ENCODE assay signal across 27 mouse cellular contexts in genomic region chr13:75853118-75853517, GRCm38 (mm10). TPM values are rescaled to one million over a fixed set of nuclear protein-coding genes. Genes with fewer than 3 reads are reported as not detected.
DNase-seq lines count a peak whose midpoint lies in the region; ATAC-seq and TF ChIP-seq lines count a peak whose summit lies in the region.
"Had no signal": no experiment of that assay in that cellular context is flagged by ENCODE, and none has a peak within 500 bp of the region (broad histone marks: within the 10 kb centered on the region; RNA-seq: fewer than 3 reads in every experiment).

No protein-coding gene starts in this region.

- H3K27ac ChIP-seq in heart, embryonic 11.5 days (ENCODE audit: low read depth, low read length): no peak overlapping the region
- H3K27ac ChIP-seq in lung, postnatal 0 days (ENCODE audit: low read length): no peak overlapping the region
- H3K27ac ChIP-seq in MEL (ENCODE audit: control insufficient read depth, low read depth, low read length): no peak overlapping the region
- H3K27ac ChIP-seq: embryonic facial prominence, embryonic 13.5 days; embryonic facial prominence, embryonic 15.5 days; forebrain, embryonic 10.5 days; forebrain, embryonic 12.5 days had no signal

- no peaks in the 10 kb centered on the region for H3K79me2 ChIP-seq in MEL (ENCODE audit: control insufficient read depth, insufficient read depth, low read length, poor library complexity)

- no peaks in the 10 kb centered on the region for H3K36me3 ChIP-seq in heart, embryonic 11.5 days (ENCODE audit: control insufficient read depth, insufficient read depth, low read length)
- H3K36me3 ChIP-seq in lung, postnatal 0 days (ENCODE audit: insufficient read depth, low read length): no peaks in the 10 kb centered on the region
- peaks cover 0 to 3% of the 10 kb centered on the region in 2 experiments; a peak in 2 of 4 replicates for H3K36me3 ChIP-seq in MEL (ENCODE audit: control insufficient read depth in 1 of 2, insufficient read depth in 2 of 2, low read length in 2 of 2)
- H3K36me3 ChIP-seq: forebrain, embryonic 10.5 days; forebrain, embryonic 12.5 days had no signal

- no peak for ATAC-seq in heart, embryonic 11.5 days (replicated peaks; ENCODE audit: insufficient number of reproducible peaks, low FRiP score, low TSS enrichment)
- ATAC-seq in lung, postnatal 0 days: no peak
- ATAC-seq: CD4-positive, CD25-positive, alpha-beta regulatory T cell, adult 4 months; forebrain, embryonic 14.5 days; forebrain, embryonic 16.5 days had no signal

- TF ChIP-seq CTCF in lung, postnatal 0 days (IDR thresholded peaks at IDR 0.05): no peak
- no peak for TF ChIP-seq CTCF in MEL (IDR thresholded peaks at IDR 0.05 in 2 of 3, conservative IDR thresholded peaks at IDR 0.05 in 1 of 3; ENCODE audit: control insufficient read depth in 1 of 3, insufficient read depth in 1 of 3, low read depth in 2 of 3, low read length in 3 of 3, poor library complexity in 1 of 3, severe bottlenecking in 1 of 3)

- no peaks in the 10 kb centered on the region for H3K4me1 ChIP-seq in heart, embryonic 11.5 days (ENCODE audit: control insufficient read depth, insufficient read depth, low read length)
- H3K4me1 ChIP-seq in lung, postnatal 0 days (ENCODE audit: insufficient read depth, low read depth, low read length): no peaks in the 10 kb centered on the region
- H3K4me1 ChIP-seq in MEL (ENCODE audit: control insufficient read depth in 1 of 2, insufficient read depth in 2 of 2, low read length in 2 of 2): peaks cover 3 to 4% of the 10 kb centered on the region in 2 experiments; a peak in 2 of 4 replicates
- H3K4me1 ChIP-seq: embryonic facial prominence, embryonic 13.5 days; embryonic facial prominence, embryonic 15.5 days; forebrain, embryonic 10.5 days; forebrain, embryonic 12.5 days had no signal

- no peak overlapping the region for H3K4me3 ChIP-seq in heart, embryonic 11.5 days (ENCODE audit: low read depth, low read length)
- no peak overlapping the region for H3K4me3 ChIP-seq in lung, postnatal 0 days (ENCODE audit: low read depth, low read length)
- no peak overlapping the region for H3K4me3 ChIP-seq in MEL (ENCODE audit: control insufficient read depth in 1 of 2, insufficient read depth in 1 of 2, low read depth in 2 of 2, low read length in 2 of 2)
- H3K4me3 ChIP-seq: embryonic facial prominence, embryonic 13.5 days; embryonic facial prominence, embryonic 15.5 days; erythroblast, embryonic 14.5 days; forebrain, embryonic 10.5 days; forebrain, embryonic 12.5 days had no signal

- H3K27me3 ChIP-seq in heart, embryonic 11.5 days (ENCODE audit: control insufficient read depth, insufficient read depth, low read length): no peaks in the 10 kb centered on the region
- H3K27me3 ChIP-seq in lung, postnatal 0 days (replicated peaks; ENCODE audit: insufficient read depth, low read length): no peaks in the 10 kb centered on the region
- no peaks in the 10 kb centered on the region for H3K27me3 ChIP-seq in MEL (ENCODE audit: control insufficient read depth in 1 of 2, insufficient read depth in 2 of 2, low read length in 2 of 2)
- H3K27me3 ChIP-seq: CH12.LX; embryonic facial prominence, embryonic 13.5 days; embryonic facial prominence, embryonic 15.5 days; forebrain, embryonic 12.5 days had no signal

- no peak overlapping the region for H3K9ac ChIP-seq in heart, embryonic 11.5 days (ENCODE audit: low read depth, low read length)
- no peak overlapping the region for H3K9ac ChIP-seq in lung, postnatal 0 days (replicated peaks; ENCODE audit: low read depth)
- no peak overlapping the region for H3K9ac ChIP-seq in MEL (ENCODE audit: control insufficient read depth, low read depth, low read length, poor library complexity, severe bottlenecking)
- H3K9ac ChIP-seq: embryonic facial prominence, embryonic 13.5 days; embryonic facial prominence, embryonic 15.5 days; forebrain, embryonic 12.5 days had no signal

- TF ChIP-seq RAD21 in MEL (IDR thresholded peaks at IDR 0.05; ENCODE audit: low read depth, low read length): no peak

- DNase-seq in heart, adult 11 months: peak; percentile 89
- DNase-seq in lung, postnatal 0 days (ENCODE audit: low spot score): peak; percentile 3
- no peak for DNase-seq in lung, postnatal 10 days
- DNase-seq in MEL (ENCODE audit: low read depth, low spot score): peak; percentile 60
- no peak for DNase-seq in layer of hippocampus, adult 9-10 months (ENCODE audit: low spot score)
- DNase-seq: adrenal gland, adult 2 months; adrenal gland, postnatal 10 days; adrenal gland, postnatal 25 days; B cell, adult 2 months; cerebellum, adult 11 months; cerebellum, adult 18-20 months; cerebellum, adult 8-10 months; cerebellum, adult 9-11 months; cerebellum, postnatal 14 days; cerebellum, postnatal 36 days; embryo, embryonic 11 days had no signal

- H3K9me3 ChIP-seq in heart, embryonic 11.5 days (replicated peaks; ENCODE audit: control insufficient read depth, low read length): no peaks in the 10 kb centered on the region
- H3K9me3 ChIP-seq in lung, postnatal 0 days (ENCODE audit: low read length): no peaks in the 10 kb centered on the region
- H3K9me3 ChIP-seq in MEL (replicated peaks; ENCODE audit: insufficient read depth, low read length): no peaks in the 10 kb centered on the region
- H3K9me3 ChIP-seq: embryonic facial prominence, embryonic 15.5 days; forebrain, embryonic 12.5 days; G1E had no signal

- 89% methylated on average over 3 of the region's 3 CpGs for WGBS in heart, embryonic 11.5 days (ENCODE audit: insufficient replicate concordance)
- 91% methylated on average over 3 of the region's 3 CpGs for WGBS in lung, postnatal 0 days

- TF ChIP-seq POLR2A in MEL (IDR thresholded peaks at IDR 0.05; ENCODE audit: control insufficient read depth in 1 of 2, insufficient read depth in 1 of 2, low read depth in 1 of 2, low read length in 2 of 2, poor library complexity in 1 of 2): no peak

- no peak overlapping the region for H3K4me2 ChIP-seq in heart, embryonic 11.5 days
- H3K4me2 ChIP-seq in lung, postnatal 0 days (replicated peaks; ENCODE audit: low read depth, low read length): no peak overlapping the region
- H3K4me2 ChIP-seq: embryonic facial prominence, embryonic 13.5 days; embryonic facial prominence, embryonic 15.5 days; forebrain, embryonic 12.5 days had no signal

- no peak for TF ChIP-seq EP300 in lung, postnatal 0 days (IDR thresholded peaks at IDR 0.05)
- TF ChIP-seq EP300 in MEL (IDR thresholded peaks at IDR 0.05; ENCODE audit: low read depth in 1 of 2, low read length in 2 of 2): 0 out of 4 replicates have a peak, but pooled peaks of 1 of the 2 experiments have one; percentile 28

TF ChIP-seq in MEL, 35 proteins besides CTCF, POLR2A, EP300 and RAD21:
- TF ChIP-seq ELF1 (IDR thresholded peaks at IDR 0.05; ENCODE audit: low read depth, low read length): no peak
- TF ChIP-seq TBP (IDR thresholded peaks at IDR 0.05; ENCODE audit: low read depth, low read length): no peak
- no peak for TF ChIP-seq MAZ (IDR thresholded peaks at IDR 0.05; ENCODE audit: low read depth, low read length)
- peak; percentile 39; the same call in 1 of the 2 replicates for TF ChIP-seq ETS1 (IDR thresholded peaks at IDR 0.05; ENCODE audit: low read depth, low read length)
- TF ChIP-seq BHLHE40 (IDR thresholded peaks at IDR 0.05; ENCODE audit: borderline replicate concordance, low read depth, low read length): no peak
- no peak for TF ChIP-seq GABPA (IDR thresholded peaks at IDR 0.05; ENCODE audit: low read depth, low read length)
- TF ChIP-seq KAT2A (conservative IDR thresholded peaks at IDR 0.05; ENCODE audit: low read depth, low read length): no peak
- TF ChIP-seq CHD2 (IDR thresholded peaks at IDR 0.05; ENCODE audit: low read length): no peak
- no peak for TF ChIP-seq ZMIZ1 (IDR thresholded peaks at IDR 0.05; ENCODE audit: low read depth, low read length)
- TF ChIP-seq MXI1 (IDR thresholded peaks at IDR 0.05; ENCODE audit: low read depth, low read length): no peak
- peak; percentile 65 for TF ChIP-seq GATA1 (IDR thresholded peaks at IDR 0.05; ENCODE audit: low read depth, low read length)
- TF ChIP-seq JUND (IDR thresholded peaks at IDR 0.05; ENCODE audit: low read depth, low read length): no peak
- TF ChIP-seq MAFK (IDR thresholded peaks at IDR 0.05; ENCODE audit: borderline replicate concordance, low read depth, low read length): no peak
- TF ChIP-seq SIN3A (IDR thresholded peaks at IDR 0.05; ENCODE audit: low read length): 0 out of 2 replicates have a peak, but pooled peaks have one; percentile 25
- no peak for TF ChIP-seq ZKSCAN1 (IDR thresholded peaks at IDR 0.05; ENCODE audit: low read depth, low read length)
- TF ChIP-seq MEF2A (IDR thresholded peaks at IDR 0.05; ENCODE audit: extremely low read depth, insufficient replicate concordance, low read depth, low read length, poor library complexity, severe bottlenecking): no peak
- no peak for TF ChIP-seq CHD1 (IDR thresholded peaks at IDR 0.05; ENCODE audit: low read depth, low read length)
- no peak for TF ChIP-seq USF1 (IDR thresholded peaks at IDR 0.05; ENCODE audit: low read depth, low read length)
- TF ChIP-seq NELFE (IDR thresholded peaks at IDR 0.05; ENCODE audit: low read depth, low read length): no peak

RNA-seq across cellular contexts. Expression of gene Glrx, which starts 13.4 kb away (rescaled TPM):
- polyA plus RNA-seq in heart, embryonic 11.5 days (2014; fragmentation: Nextera tagmentation; extraction: Ambion mirVana): 87.9 and 88.8 TPM in 2 replicates
- 106 TPM in 2 replicates for polyA plus RNA-seq in lung, postnatal 0 days (2015; fragmentation: Nextera tagmentation; extraction: Ambion mirVana)
- 9.2 and 12.7 TPM in 2 replicates for total RNA-seq in MEL (2012; rRNA removed)
- 10 to 100 TPM in 1 of 2 experiments, not detected in 1; 20.2 TPM for polyA plus RNA-seq in MEL (2012; ENCODE audit: insufficient read depth in 1 of 2, insufficient read length in 2 of 2, low read depth in 1 of 2, low replicate concordance in 2 of 2, missing spikeins in 1 of 2)

Comparison
In these comparisons a context has a peak if more than half of its experiments do, and no peak if none do; other contexts are left out.
1. DNase-seq: peak in heart, adult 11 months (single experiment), lung, postnatal 0 days (single experiment) and MEL (single experiment); none in lung, postnatal 10 days (single experiment) and layer of hippocampus, adult 9-10 months (single experiment).